Mouse (Mus musculus): Measurements from ENCODE around the gene I830077J02Rik.
A peak's percentile ranks its signal among the peaks of the same experiment; 100 is the strongest.
"Not testable (repeated sequence)": the region's sequence is repeated elsewhere in the genome, so short reads cannot be mapped to it uniquely, and the experiment has no call there.

The I830077J02Rik gene

DNA sequence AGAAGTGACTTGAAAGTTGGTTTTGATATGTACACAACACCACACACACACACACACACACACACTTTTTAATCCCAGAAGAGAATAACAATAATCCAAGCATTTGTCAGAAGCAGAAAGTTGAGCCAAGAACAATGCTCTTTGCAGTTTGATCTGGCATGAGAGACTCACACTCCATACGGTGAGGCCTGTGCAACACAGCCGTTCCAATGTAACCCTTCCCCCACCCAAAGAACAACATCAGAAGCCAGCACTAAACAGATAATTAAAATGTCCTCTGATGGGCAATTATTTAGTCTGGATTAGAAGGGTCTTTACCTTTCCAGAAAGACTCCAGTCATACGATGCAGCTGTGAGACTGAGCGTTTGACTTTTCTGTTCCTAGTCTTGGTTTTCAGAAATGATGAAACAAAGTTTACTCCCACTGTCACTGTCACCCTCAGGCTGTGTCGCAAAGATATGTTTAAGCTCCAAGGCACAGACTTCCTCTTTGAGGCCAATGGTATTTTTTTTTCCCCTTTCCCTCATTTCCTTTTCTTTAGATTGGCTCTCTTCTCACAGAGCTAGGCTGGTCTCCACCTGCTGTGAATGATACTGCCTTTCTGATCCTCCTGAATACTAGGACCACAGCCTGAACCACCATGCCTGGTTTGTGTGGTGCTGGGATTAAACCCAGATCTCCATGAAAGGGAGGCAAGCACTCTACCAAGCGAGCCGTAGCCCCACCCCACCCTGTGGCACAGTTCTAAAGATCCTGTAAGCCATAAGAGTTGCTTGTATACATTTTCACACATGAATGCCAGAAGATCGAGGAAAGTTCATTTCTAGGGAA is at the start of gene I830077J02Rik:
Gene I830077J02Rik, minus strand, starts transcription at position 425 of the 832 bp plus-strand sequence.
- DNase-seq (ENCODE audit: low spot score): no peak

DNA sequence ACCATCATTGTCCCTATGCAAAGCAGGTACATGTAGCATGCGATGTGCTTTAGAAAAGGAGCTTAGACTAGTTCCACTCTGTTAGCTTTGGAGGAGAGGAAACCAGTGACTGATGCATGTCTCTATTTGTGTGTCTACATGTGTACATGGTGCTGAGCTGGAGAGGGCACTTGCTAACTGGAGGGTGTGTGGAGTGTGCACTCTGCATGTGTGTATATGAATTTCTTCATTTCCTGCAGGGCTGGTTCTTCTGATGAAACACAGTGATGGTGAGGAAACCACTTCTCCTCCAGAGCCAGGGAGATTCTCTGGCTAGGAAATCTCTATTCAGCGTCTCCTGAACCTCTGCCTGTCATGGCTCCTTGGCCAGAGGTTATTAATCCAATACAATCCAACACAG is 41.7 kb upstream of the I830077J02Rik start:
- DNase-seq (ENCODE audit: low spot score): no peak

DNA sequence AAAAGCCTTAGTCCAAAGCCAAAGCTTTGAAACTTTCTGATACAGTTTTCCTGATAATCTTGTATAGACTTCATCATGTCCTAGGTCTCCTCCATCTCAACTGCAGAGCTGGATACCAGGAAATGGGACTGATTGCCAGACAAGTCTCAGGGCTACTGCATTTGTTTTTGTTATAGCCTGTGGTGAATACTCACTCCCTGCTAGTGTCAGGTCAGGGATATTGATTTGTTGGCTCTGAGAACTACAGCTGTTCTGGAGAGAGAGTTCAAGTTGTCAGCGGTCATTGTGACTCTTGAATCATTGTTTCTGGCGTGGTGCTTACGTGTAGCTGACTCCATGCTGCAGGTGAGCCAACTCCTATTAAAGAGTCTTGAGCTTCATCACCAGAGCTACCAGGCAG is 40.9 kb upstream of the I830077J02Rik start, which contains the start of gene Ovgp1:
Gene Ovgp1, plus strand, starts transcription at position 301 of the 400 bp plus-strand sequence.
- no peak for DNase-seq (ENCODE audit: low spot score)

DNA sequence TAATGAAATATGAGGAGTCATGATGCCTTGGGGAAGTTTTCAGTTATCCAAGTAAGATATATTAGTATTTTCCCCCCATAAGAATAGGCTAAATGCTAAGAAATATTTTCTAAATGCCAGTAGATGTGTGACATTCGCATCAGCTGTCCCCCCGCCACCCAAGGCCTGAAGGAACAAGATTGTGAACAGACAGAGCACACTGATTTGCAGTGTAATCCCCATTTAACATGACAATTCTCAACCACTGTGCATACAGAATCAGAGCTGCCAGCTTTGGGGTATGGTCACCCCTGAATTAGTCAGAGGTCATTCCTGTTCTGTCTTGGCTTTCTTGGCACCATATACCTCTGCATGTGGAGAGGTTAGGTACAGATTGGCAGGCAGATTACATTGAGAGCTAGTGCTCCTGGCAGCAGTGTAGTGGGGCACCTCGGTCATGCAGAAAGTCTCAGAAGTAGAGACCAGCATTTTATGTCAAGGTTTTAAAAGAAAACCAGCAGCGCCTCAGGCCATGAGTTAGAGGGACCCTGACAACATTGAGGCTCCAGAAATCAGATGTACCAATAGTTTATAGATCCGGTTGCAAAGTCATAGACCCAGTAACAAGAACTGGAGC is 39.5 kb upstream of the I830077J02Rik start:
- no peak for DNase-seq (ENCODE audit: low spot score)

DNA sequence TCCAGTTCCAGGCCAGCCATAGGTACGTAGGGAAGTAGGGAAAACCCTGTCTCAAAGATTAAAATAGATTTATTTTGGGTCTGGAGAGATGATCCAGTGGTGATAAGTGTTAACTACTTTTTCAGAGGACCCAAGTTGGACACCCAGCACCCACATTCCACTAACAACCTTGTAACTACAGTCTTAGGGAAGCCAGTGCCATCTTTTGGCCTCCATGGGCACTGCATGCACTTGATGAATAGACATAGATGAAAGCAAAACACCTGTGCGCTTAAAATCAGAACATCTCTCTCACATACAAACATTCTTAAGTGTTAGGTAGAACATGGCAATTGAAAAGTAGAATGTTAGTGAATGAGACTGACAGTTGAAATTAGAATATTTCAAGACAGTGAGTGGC is 28.2 kb upstream of the I830077J02Rik start:
- DNase-seq (ENCODE audit: low spot score): peak; percentile 31

DNA sequence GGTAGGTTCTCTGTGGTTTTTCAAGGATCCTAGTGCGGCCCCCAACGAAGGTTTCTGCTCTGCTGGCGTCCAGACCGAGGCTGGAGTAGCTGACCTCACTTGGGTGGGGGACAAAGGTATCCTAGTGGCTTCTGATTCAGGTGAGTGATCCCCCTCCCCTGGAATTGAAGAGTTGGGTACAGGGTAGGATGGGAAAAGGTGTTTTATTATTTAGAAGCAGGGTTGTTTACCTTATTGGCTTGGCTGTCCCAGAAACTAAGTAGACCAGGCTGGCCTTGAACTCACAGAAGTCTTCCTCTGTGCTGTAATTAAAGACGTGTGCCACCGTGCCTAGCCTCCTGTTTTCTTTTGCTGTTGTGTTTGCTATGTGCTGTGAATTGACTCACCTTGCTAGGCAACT is 27.5 kb upstream of the I830077J02Rik start, which contains the start of gene Atp5f1:
Gene Atp5f1, minus strand, starts transcription at position 101 of the 400 bp plus-strand sequence.
- no peak for DNase-seq (ENCODE audit: low spot score)

DNA sequence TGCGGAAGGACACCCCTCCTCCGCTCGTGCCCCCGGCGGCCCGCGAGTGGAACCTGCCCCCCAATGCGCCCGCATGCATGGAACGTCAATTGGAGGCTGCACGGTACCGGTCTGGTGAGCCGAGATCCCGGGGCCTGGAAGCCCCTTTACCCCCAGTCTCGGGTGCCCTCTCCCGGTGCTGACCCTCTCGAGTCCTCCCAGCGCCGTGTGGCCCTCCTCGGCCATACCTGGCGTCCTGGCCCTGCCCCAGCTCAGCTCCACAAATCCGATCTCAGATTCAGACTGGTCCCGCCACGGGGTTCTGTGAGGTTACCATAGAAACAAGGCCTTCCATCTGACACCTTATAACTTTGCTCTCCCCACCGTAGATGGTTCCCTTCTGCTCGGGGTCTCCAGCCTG is 27.1 kb upstream of the I830077J02Rik start:
- DNase-seq (ENCODE audit: low spot score): peak; percentile 52

DNA sequence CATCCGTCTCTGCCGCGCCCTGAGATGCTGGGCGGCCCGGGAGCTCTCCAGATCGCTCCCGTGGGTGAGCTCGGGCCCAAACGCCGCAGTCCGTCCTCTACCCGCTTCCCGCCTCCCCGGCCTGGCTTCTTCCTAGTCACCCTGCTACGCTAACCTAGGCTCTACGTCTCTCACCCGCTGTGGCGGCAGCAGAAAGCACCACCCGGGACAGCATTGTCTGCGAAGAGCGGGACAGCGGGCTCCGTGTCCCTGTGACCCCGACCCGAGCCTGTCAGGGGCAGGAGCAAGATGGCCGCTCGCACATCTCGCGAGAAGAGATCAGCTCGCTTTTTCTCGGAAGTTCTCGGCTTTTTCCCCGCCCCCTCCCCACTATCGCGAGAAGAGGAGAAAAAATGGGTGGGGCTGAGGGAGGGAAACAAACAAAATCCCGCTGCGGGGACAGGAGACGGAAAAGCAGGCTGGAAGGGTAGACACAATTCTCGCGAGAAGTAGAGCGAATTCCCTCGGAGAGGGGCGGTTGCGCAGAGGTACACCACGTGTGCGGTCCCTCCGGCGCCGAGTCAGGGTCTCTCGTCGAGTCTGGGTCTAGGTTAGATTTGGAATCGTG is 26.6 kb upstream of the I830077J02Rik start, which contains the start of gene Wdr77:
Gene Wdr77, plus strand, starts transcription at position 396 of the 607 bp plus-strand sequence.
- peak; percentile 100 for DNase-seq (ENCODE audit: low spot score)

DNA sequence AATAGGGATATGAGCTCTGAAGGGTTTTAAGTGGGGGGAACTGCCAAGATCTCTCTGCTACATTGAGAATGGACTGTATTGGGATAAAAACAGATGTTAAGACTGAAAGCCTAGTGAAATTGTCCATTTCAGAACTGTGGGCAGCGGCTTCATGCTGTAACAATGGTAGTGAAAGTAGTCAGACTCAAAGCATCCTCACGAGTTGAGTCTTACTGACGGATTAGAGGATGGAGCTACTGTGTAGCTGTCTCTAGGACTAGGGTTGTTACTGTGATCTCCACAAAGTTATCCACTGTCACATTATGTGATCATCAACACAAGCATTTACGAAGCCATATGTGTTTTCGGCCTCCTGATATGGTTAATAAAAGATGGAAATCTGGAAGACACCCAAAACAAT is 25.7 kb upstream of the I830077J02Rik start:
- no peak for DNase-seq (ENCODE audit: low spot score)

DNA sequence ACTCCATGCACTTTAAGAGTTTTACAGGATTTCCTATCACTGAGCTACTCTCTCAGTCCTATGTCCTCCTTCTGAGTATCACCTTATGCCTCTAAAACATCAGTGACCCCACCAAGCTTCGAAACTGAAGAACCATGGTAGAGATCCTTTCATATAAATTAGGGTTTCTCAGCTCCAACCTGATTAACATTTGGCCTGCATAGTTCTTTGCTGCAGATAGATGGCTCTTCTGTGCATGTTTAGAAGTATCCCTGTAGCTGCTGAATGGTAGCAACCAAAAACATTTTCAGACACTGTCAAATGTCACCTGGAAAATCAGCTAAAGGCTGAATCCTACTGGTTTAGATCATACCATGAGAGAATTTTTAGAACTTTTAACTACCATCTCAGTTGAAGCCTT is 24.8 kb upstream of the I830077J02Rik start:
- no peak for DNase-seq (ENCODE audit: low spot score)

DNA sequence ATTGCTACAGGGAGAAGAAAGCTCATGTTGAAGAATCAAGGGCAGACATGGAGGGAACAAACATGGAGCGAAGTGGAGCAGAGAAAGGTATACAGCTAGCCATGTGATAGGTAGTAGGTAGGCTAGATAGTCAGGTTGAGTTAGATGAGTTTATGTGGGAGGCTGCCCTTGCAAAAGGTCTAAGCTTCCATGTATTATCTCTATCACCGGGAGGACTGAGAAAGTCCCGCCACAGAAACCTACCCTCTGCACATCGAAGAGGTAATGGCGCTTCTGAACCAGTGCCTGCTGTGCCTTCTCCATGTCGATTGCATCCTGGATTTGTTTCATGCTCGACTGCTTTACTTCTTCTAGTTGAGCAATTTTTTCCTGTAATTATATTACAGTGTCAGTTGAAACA is 18.9 kb upstream of the I830077J02Rik start:
- DNase-seq (ENCODE audit: low spot score): no peak

DNA sequence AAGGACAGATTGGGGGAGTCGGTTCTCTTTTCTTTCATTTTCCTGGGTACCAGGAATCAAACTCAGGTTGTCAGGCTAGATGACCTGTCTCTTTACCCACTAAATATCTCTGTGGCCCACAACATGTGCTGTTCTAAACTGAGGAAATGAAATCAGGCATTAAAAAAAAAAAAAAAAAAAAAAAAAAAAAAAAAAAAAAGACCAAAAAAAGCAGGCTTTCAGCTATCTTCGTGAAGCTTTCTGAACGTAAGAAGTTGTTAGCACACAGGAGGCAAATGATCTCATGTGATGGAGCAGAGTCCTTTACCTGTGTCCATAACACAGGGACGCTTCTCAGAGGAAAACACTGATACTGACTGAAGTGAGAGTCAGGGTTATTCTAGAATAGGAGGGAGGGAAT is 3.6 kb upstream of the I830077J02Rik start:
- no peak for DNase-seq (ENCODE audit: low spot score)

DNA sequence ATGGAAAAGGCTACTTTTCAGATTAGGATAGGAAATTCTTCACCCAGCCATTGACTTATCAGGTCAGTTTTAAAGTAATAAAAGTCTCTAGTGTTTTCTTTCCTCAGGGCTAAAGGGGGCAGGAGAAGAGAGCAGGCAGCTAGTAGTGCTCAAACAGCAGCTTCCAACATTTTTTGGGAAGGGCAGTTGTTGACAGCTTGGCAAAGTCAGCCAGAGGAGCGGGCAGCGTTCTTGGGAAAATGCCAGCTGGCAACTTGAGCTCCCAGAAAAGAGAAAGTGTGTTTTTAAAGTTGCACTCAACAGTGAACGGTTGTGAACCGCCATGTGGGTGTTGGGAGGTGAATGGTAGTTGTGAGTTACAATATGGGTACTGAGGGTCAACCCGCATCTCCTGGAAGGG is 2.6 kb upstream of the I830077J02Rik start:
- no peak for DNase-seq (ENCODE audit: low spot score)

DNA sequence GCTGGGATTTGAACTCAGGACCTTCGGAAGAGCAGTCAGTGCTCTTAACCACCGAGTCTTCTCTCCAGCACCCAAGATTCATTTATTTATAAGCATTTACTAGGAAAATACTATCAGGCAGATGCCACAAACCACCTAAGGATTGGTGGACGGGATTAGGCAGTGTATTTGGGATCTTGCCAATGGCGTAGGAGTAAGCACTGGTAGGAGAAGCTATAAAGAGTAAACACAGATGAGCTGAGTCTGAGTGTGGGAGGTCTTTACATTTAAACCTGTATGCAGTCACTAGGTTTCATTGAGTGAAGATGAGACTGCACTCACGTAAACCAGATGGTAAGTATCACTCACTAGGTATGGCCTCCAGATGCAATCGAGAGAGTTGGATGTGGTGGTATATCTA is 1.5 kb upstream of the I830077J02Rik start:
- DNase-seq (ENCODE audit: low spot score): no peak

DNA sequence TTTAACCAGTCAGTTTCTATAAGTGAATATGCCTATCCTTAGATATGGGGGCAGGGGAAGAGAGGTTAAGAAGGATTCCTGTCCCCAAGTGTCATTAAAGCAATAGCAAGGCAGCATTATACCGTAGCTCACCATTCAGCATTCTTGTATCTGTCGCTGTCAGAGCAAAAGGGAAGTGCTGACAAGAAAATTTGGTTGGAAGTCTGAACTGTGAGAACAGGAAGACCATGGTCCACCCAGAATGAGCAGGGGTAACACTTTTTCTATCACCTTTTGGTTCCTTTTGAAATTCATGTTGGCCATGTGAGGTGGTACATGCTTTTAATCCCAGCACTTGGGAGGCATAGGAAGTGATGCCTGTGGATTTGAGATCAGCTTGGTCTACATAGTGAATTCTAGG is 1.4 kb downstream of the I830077J02Rik start:
- no peak for DNase-seq (ENCODE audit: low spot score)

DNA sequence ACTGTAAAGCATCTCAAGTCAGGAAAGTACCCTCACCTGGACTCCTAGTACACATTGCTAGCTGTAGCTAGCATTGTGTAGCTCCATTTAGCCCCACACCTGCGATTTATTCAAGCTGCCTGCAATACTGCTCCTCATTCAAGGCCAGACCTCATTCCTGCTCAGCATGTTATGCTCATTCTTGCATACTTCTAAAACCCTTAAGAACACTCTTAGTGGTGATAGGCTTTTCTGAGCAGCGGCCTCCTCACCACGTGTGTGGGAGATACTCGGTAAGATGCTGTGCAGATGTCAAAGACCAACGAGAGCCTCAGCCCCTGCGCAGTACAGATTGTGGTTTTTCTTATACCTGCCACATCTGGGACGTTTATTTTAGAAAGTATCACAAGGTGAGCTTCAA is 2.6 kb downstream of the I830077J02Rik start:
- DNase-seq (ENCODE audit: low spot score): no peak

DNA sequence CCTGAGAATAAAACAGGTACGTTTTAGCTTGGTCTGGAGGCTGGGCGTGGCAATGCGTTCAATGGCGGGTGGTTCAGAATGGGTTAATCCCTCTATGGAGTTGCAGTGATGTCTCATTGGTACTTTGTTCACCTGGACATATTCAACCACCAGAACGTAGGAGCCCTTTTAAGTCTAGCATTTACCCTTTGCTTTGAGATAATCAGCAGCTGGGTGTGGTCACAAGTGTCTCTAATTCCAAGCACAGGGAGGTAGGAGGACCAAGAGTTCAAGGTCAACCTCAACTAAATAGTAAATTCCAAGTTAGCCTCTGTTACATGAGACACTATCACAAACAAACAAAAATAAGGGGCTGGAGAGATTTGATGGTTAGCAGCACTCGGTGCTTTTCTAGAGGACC is 3.7 kb downstream of the I830077J02Rik start:
- DNase-seq (ENCODE audit: low spot score): no peak

DNA sequence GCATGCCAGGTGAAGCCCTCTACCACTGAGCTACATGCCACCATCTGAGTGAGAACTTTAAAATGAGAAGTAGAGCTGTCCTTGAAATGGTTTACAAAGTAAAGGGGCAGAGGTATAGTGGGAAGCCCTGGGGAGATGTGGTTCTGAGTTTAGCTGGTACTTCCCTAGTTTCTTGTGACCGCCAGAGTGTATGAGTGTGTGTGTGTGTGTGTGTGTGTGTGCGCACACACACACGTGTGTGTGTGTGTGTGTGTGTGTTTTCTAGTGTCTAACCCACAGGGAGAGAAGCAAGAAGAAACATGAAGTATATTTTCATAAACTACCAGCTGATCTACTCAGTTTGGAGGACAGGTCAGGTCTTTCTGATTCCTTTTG is 4.3 kb downstream of the I830077J02Rik start:
- no peak for DNase-seq (ENCODE audit: low spot score)

DNA sequence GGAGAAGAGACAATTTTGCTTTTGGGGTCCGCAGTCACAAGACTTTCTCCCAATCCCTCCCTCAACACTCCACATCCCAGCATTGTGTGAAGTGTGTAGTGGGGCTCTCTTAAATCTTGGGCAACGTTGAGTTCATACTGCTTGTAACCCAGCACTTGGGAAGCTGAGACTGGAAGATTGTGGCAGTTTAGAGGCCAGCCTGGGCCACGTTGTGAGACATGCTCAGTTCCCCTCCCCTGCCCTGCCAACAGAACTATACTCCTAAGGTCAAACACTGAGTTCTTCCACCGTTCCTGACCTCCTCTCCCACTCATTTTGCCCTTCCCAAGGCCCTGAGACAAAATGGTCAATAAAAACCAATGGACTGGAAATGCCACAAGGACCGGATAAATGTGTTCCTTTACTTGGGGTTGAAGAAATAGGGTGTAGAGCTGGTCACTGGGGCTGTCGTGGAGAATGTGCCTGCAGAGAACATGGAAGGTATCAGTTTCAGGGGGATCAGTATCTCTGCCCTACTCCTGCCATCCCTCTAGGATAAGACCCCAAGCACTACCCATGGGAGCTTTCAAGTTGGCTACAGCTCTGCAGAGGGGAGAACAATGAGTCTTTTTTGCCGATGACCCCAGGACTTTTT is 4.8 kb downstream of the I830077J02Rik start:
- DNase-seq (ENCODE audit: low spot score): no peak

DNA sequence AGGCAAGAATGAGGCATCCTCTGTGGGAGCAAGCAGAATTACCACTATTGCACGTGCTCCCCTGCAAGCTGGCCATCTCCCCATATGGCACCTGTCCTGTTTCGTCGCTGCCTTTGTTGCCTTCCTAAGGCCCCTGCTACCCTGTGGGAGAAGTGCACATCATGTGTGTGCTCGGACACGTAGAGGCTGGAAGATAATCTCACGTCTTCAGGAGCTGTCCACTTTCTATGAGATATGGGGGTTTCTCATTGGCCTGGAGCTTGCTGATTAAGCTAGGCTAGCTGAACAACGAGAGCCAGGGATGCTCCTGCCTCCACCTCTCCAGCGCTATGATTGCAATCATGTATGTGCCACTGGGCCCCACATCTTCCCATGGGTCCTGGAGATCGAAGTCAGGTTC is 7.8 kb downstream of the I830077J02Rik start:
- no peak for DNase-seq (ENCODE audit: low spot score)

DNA sequence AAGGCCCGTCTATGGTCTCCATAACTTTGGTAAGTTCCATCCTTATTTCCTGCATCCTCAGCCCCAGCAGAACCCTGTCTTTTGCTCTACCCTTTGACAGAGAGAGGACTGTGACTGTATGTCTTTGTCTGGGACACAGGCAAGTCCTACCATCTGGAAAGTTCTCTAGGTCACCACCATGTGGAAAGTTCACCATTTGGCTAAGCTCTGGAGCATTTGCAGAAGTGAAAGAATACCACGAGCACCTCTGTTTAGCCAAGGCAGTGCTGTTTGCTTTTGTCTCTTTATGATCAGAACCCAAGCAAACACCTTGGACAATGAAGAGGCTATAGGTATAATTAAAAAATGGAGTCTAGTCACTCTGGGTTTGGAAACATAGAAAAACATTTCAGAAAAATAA is 10.5 kb downstream of the I830077J02Rik start:
- no peak for DNase-seq (ENCODE audit: low spot score)

DNA sequence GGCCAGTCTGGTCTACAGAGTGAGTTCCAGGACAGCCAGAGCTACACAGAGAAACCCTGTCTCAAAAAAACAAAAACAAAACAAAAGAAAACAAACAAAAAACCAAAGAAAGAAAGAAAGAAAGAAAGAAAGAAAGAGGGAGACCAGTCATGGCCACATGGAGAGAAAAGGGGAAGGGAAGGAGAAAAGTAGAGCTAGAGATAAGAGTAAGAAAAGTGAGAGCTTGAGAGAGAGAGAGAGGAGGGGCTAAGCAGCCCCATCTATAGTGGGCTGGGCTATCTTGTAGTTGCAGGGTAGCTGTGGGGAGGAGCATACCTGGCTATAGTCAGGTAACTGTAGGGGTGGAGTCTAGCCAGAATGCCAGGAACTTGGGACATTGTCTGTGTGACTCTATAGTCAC is 11.7 kb downstream of the I830077J02Rik start:
- DNase-seq (ENCODE audit: low spot score): not testable (repeated sequence)

DNA sequence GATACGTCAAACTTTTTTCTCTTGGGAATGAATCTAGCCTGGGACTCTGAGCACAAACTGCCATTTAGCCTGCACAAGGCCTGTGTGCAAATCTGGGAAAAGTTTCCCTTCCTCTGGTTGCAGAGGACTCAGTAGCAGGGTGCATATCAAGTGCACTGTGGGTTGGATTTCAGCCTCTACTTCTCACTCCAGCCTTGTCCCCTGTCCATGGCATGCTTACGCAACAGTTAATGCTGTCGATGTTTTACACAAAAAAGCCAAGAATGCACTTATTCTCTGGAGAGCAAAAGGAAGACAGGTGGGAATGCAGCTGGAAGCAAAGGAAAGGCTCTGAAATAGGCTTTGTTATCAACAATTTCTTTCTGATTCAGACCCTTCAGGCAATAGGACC is 14.1 kb downstream of the I830077J02Rik start:
- no peak for DNase-seq (ENCODE audit: low spot score)

Measured in embryo, embryonic 10.5 days (tissue).